Mouse (Mus musculus): ENCODE results near the gene Slc5a4a. TPM values are rescaled to one million over a fixed set of nuclear protein-coding genes. Genes with fewer than 3 reads are reported as not detected.

The Slc5a4a gene
- total and polyA plus RNA-seq, 3 experiments: not detected

GRCm38 (mm10) chr10:76157528-76157927, 10.3 kb downstream of the Slc5a4a start:
- no peak overlapping the region for H3K27ac ChIP-seq (ENCODE audit: control insufficient read depth, low read depth, low read length)
- TF ChIP-seq ETS1 (IDR thresholded peaks at IDR 0.05; ENCODE audit: low read depth, low read length) (no peak), GATA1 (IDR thresholded peaks at IDR 0.05; ENCODE audit: low read depth, low read length) (no peak), RAD21 (IDR thresholded peaks at IDR 0.05; ENCODE audit: low read depth, low read length) (no peak), SIN3A (IDR thresholded peaks at IDR 0.05; ENCODE audit: low read length) (no peak), SMC3 (IDR thresholded peaks at IDR 0.05; ENCODE audit: low read depth, low read length) (no peak), MAX (IDR thresholded peaks at IDR 0.05; ENCODE audit: low read length) (no peak), MEF2A (IDR thresholded peaks at IDR 0.05; ENCODE audit: extremely low read depth, insufficient replicate concordance, low read depth, low read length, poor library complexity, severe bottlenecking) (no peak), UBTF (IDR thresholded peaks at IDR 0.05; ENCODE audit: borderline replicate concordance, insufficient read depth, low read depth, low read length) (no peak), BHLHE40 (IDR thresholded peaks at IDR 0.05; ENCODE audit: borderline replicate concordance, low read depth, low read length) (no peak), NELFE (IDR thresholded peaks at IDR 0.05; ENCODE audit: low read depth, low read length) (no peak), TBP (IDR thresholded peaks at IDR 0.05; ENCODE audit: low read depth, low read length) (no peak), MAZ (IDR thresholded peaks at IDR 0.05; ENCODE audit: low read depth, low read length) (no peak), ZNF384 (IDR thresholded peaks at IDR 0.05; ENCODE audit: low read depth, low read length) (no peak), GABPA (IDR thresholded peaks at IDR 0.05; ENCODE audit: low read depth, low read length) (no peak)
- H3K9ac ChIP-seq (ENCODE audit: control insufficient read depth, low read depth, low read length, poor library complexity, severe bottlenecking): no peak overlapping the region
- H3K9me3 ChIP-seq (replicated peaks; ENCODE audit: insufficient read depth, low read length): no peaks in the 10 kb centered on the region
- no peak overlapping the region for H3K4me3 ChIP-seq (ENCODE audit: control insufficient read depth in 1 of 2, insufficient read depth in 1 of 2, low read depth in 2 of 2, low read length in 2 of 2)
- H3K4me1 ChIP-seq (ENCODE audit: control insufficient read depth in 1 of 2, insufficient read depth in 2 of 2, low read length in 2 of 2): no peaks in the 10 kb centered on the region
- H3K27me3 ChIP-seq (ENCODE audit: control insufficient read depth in 1 of 2, insufficient read depth in 2 of 2, low read length in 2 of 2): peaks cover 0 to 10% of the 10 kb centered on the region in 2 experiments
- no peaks in the 10 kb centered on the region for H3K79me2 ChIP-seq (ENCODE audit: control insufficient read depth, insufficient read depth, low read length, poor library complexity)
- DNase-seq (ENCODE audit: low read depth, low spot score): no peak
- H3K36me3 ChIP-seq (ENCODE audit: control insufficient read depth in 1 of 2, insufficient read depth in 2 of 2, low read length in 2 of 2): no peaks in the 10 kb centered on the region

- peaks cover 2 to 10% of the 10 kb centered on the region in 2 experiments for H3K27me3 ChIP-seq (ENCODE audit: control insufficient read depth in 1 of 2, insufficient read depth in 2 of 2, low read length in 2 of 2)
- H3K4me1 ChIP-seq (ENCODE audit: control insufficient read depth in 1 of 2, insufficient read depth in 2 of 2, low read length in 2 of 2): no peaks in the 10 kb centered on the region
- no peak for DNase-seq (ENCODE audit: low read depth, low spot score)
- no peak overlapping the region for H3K4me3 ChIP-seq (ENCODE audit: control insufficient read depth in 1 of 2, insufficient read depth in 1 of 2, low read depth in 2 of 2, low read length in 2 of 2)
- H3K79me2 ChIP-seq (ENCODE audit: control insufficient read depth, insufficient read depth, low read length, poor library complexity): no peaks in the 10 kb centered on the region
- H3K9ac ChIP-seq (ENCODE audit: control insufficient read depth, low read depth, low read length, poor library complexity, severe bottlenecking): no peak overlapping the region
- H3K27ac ChIP-seq (ENCODE audit: control insufficient read depth, low read depth, low read length): no peak overlapping the region
- TF ChIP-seq CHD1 (IDR thresholded peaks at IDR 0.05; ENCODE audit: low read depth, low read length): no peak
- no peak for TF ChIP-seq ETS1 (IDR thresholded peaks at IDR 0.05; ENCODE audit: low read depth, low read length)
- no peak for TF ChIP-seq MEF2A (IDR thresholded peaks at IDR 0.05; ENCODE audit: extremely low read depth, insufficient replicate concordance, low read depth, low read length, poor library complexity, severe bottlenecking)
- TF ChIP-seq ZMIZ1 (IDR thresholded peaks at IDR 0.05; ENCODE audit: low read depth, low read length): no peak
- TF ChIP-seq POLR2AphosphoS5 (IDR thresholded peaks at IDR 0.05; ENCODE audit: borderline replicate concordance, low read depth, low read length): no peak
- no peak for TF ChIP-seq ELF1 (IDR thresholded peaks at IDR 0.05; ENCODE audit: low read depth, low read length)
- no peak for TF ChIP-seq MXI1 (IDR thresholded peaks at IDR 0.05; ENCODE audit: low read depth, low read length)
- TF ChIP-seq KAT2A (conservative IDR thresholded peaks at IDR 0.05; ENCODE audit: low read depth, low read length): no peak
- no peak for TF ChIP-seq ZNF384 (IDR thresholded peaks at IDR 0.05; ENCODE audit: low read depth, low read length)
- TF ChIP-seq POLR2A (IDR thresholded peaks at IDR 0.05; ENCODE audit: control insufficient read depth in 1 of 2, insufficient read depth in 1 of 2, low read depth in 1 of 2, low read length in 2 of 2, poor library complexity in 1 of 2): no peak
- TF ChIP-seq E2F4 (IDR thresholded peaks at IDR 0.05; ENCODE audit: borderline replicate concordance, low read depth, low read length): no peak
- TF ChIP-seq MAFK (IDR thresholded peaks at IDR 0.05; ENCODE audit: borderline replicate concordance, low read depth, low read length): no peak
- TF ChIP-seq ZC3H11A (IDR thresholded peaks at IDR 0.05; ENCODE audit: low read depth, low read length): no peak
- no peak for TF ChIP-seq UBTF (IDR thresholded peaks at IDR 0.05; ENCODE audit: borderline replicate concordance, insufficient read depth, low read depth, low read length)
- no peak for TF ChIP-seq RAD21 (IDR thresholded peaks at IDR 0.05; ENCODE audit: low read depth, low read length)
- TF ChIP-seq RCOR1 (IDR thresholded peaks at IDR 0.05; ENCODE audit: low read depth, low read length): no peak
- no peaks in the 10 kb centered on the region for H3K9me3 ChIP-seq (replicated peaks; ENCODE audit: insufficient read depth, low read length)
- H3K36me3 ChIP-seq (ENCODE audit: control insufficient read depth in 1 of 2, insufficient read depth in 2 of 2, low read length in 2 of 2): no peaks in the 10 kb centered on the region
Observed at GRCm38 (mm10) chr10:76158009-76158408, 10.8 kb downstream of the Slc5a4a start.
